Comparison of ENCODE assay signal across 26 mouse cellular contexts in genomic region chr13:34914614-34915013, GRCm38 (mm10). TPM values are rescaled to one million over a fixed set of nuclear protein-coding genes. Genes with fewer than 3 reads are reported as not detected.
A peak's percentile ranks its signal among the peaks of the same experiment; 100 is the strongest.
DNase-seq lines count a peak whose midpoint lies in the region; ATAC-seq and TF ChIP-seq lines count a peak whose summit lies in the region.
"Had no signal": no experiment of that assay in that cellular context is flagged by ENCODE, and none has a peak within 500 bp of the region (broad histone marks: within the 10 kb centered on the region; RNA-seq: fewer than 3 reads in every experiment).

No protein-coding gene starts in this region.

- WGBS in midbrain, embryonic 13.5 days: 84% methylated on average over 9 of the region's 9 CpGs
- WGBS in kidney, adult 2 months: 77% methylated on average over 9 of the region's 9 CpGs

- no peak overlapping the region for H3K4me3 ChIP-seq in midbrain, embryonic 13.5 days (replicated peaks)
- H3K4me3 ChIP-seq in kidney, adult 2 months (ENCODE audit: insufficient read depth, low read depth, low read length): no peak overlapping the region
- H3K4me3 ChIP-seq: embryonic facial prominence, embryonic 12.5 days; heart, adult 2 months; heart, embryonic 15.5 days; hindbrain, embryonic 10.5 days; limb, embryonic 15.5 days; neural tube, embryonic 13.5 days; stomach, embryonic 15.5 days had no signal

- peak; percentile 26 for DNase-seq in 416B (ENCODE audit: low read depth)
- DNase-seq in CD4-positive, CD25-positive, alpha-beta regulatory T cell, adult 2 months (ENCODE audit: low read depth, low spot score): peak; percentile 42
- peak; percentile 29 for DNase-seq in splenic B cell, adult 2 months (ENCODE audit: low read depth, low spot score)
- DNase-seq in kidney, adult 2 months: no peak
- DNase-seq in layer of hippocampus, adult 8-10 months (ENCODE audit: low spot score in 2 of 2): no peak
- no peak for DNase-seq in Muller cell, postnatal 12 days (ENCODE audit: inconsistent ontology term)
- DNase-seq: adrenal gland, postnatal 25 days; cerebellum, adult 2 months; gastrocnemius, postnatal 10 days; heart, adult 2 months; kidney, adult 9 months; kidney, postnatal 36 days; liver, postnatal 0 days; right cerebral cortex, postnatal 4 days had no signal

- H3K27ac ChIP-seq in midbrain, embryonic 13.5 days: no peak overlapping the region
- no peak overlapping the region for H3K27ac ChIP-seq in kidney, adult 2 months (ENCODE audit: insufficient read depth, low read depth, low read length)
- H3K27ac ChIP-seq: embryonic facial prominence, embryonic 12.5 days; heart, adult 2 months; heart, embryonic 15.5 days; hindbrain, embryonic 10.5 days; limb, embryonic 15.5 days; neural tube, embryonic 13.5 days; stomach, embryonic 15.5 days had no signal

- no peak overlapping the region for H3K9ac ChIP-seq in midbrain, embryonic 13.5 days (replicated peaks)
- H3K9ac ChIP-seq: embryonic facial prominence, embryonic 12.5 days; heart, embryonic 15.5 days; limb, embryonic 15.5 days; liver, postnatal 0 days; neural tube, embryonic 13.5 days; stomach, embryonic 15.5 days had no signal

- H3K4me1 ChIP-seq in midbrain, embryonic 13.5 days (replicated peaks): peaks cover 4% of the 10 kb centered on the region; the same call in 1 of the 2 replicates
- H3K4me1 ChIP-seq in kidney, adult 2 months (ENCODE audit: control insufficient read depth, insufficient read depth, low read length): peaks cover 7% of the 10 kb centered on the region; the same call in 1 of the 2 replicates
- H3K4me1 ChIP-seq: stomach, embryonic 15.5 days had no signal

- H3K27me3 ChIP-seq in splenic B cell, adult 2 months (ENCODE audit: control insufficient read depth, insufficient read depth, low read length, poor library complexity, severe bottlenecking): no peaks in the 10 kb centered on the region
- no peaks in the 10 kb centered on the region for H3K27me3 ChIP-seq in midbrain, embryonic 13.5 days
- H3K27me3 ChIP-seq in kidney, adult 2 months (replicated peaks; ENCODE audit: control insufficient read depth, insufficient read depth, low read length): no peaks in the 10 kb centered on the region
- H3K27me3 ChIP-seq: embryonic facial prominence, embryonic 12.5 days; heart, embryonic 15.5 days; limb, embryonic 15.5 days; stomach, embryonic 15.5 days had no signal

- no peaks in the 10 kb centered on the region for H3K9me3 ChIP-seq in midbrain, embryonic 13.5 days
- H3K9me3 ChIP-seq: embryonic facial prominence, embryonic 12.5 days; heart, embryonic 15.5 days; hindbrain, embryonic 10.5 days; limb, embryonic 15.5 days; neural tube, embryonic 13.5 days; stomach, embryonic 15.5 days had no signal

- no peak for TF ChIP-seq POLR2A in kidney, adult 2 months (IDR thresholded peaks at IDR 0.05; ENCODE audit: low read depth, low read length)

- no peak overlapping the region for H3K4me2 ChIP-seq in midbrain, embryonic 13.5 days (replicated peaks)
- H3K4me2 ChIP-seq: embryonic facial prominence, embryonic 12.5 days; heart, embryonic 15.5 days; limb, embryonic 15.5 days; neural tube, embryonic 13.5 days; stomach, embryonic 15.5 days had no signal

- no peak for TF ChIP-seq CTCF in kidney, adult 2 months (conservative IDR thresholded peaks at IDR 0.05; ENCODE audit: insufficient read depth, insufficient read length, low read depth, low read length)

- peak; percentile 74 to 76; a peak in 3 of 4 replicates for ATAC-seq in hematopoietic stem cell, adult 5-6 weeks (replicated peaks in 1 of 2; ENCODE audit: insufficient read depth in 1 of 2, low FRiP score in 2 of 2, low TSS enrichment in 1 of 2, low read depth in 1 of 2, poor library complexity in 2 of 2, severe bottlenecking in 2 of 2)
- no peak for ATAC-seq in midbrain, embryonic 13.5 days
- ATAC-seq: liver, postnatal 0 days; midbrain, embryonic 16.5 days had no signal

- no peaks in the 10 kb centered on the region for H3K36me3 ChIP-seq in splenic B cell, adult 2 months (ENCODE audit: control insufficient read depth, insufficient read depth, low read length, poor library complexity, severe bottlenecking)
- no peaks in the 10 kb centered on the region for H3K36me3 ChIP-seq in midbrain, embryonic 13.5 days
- no peaks in the 10 kb centered on the region for H3K36me3 ChIP-seq in kidney, adult 2 months (ENCODE audit: control insufficient read depth, insufficient read depth, low read length)
- H3K36me3 ChIP-seq: embryonic facial prominence, embryonic 12.5 days; heart, embryonic 15.5 days; hindbrain, embryonic 10.5 days; limb, embryonic 15.5 days; neural tube, embryonic 13.5 days; stomach, embryonic 15.5 days had no signal

RNA-seq across cellular contexts. Expression of gene Fam217a, which starts 9.5 kb away (rescaled TPM):
- not detected in 2 replicates for total RNA-seq in hematopoietic stem cell, adult 5-6 weeks (2017)
- 0.76 and 1.1 TPM in 2 replicates for polyA plus RNA-seq in midbrain, embryonic 13.5 days (2015; fragmentation: Nextera tagmentation; extraction: Ambion mirVana)
- polyA plus RNA-seq in kidney, adult 2 months (2012; rRNA removed): 1.8 and 2.0 TPM in 2 replicates
- total RNA-seq in layer of hippocampus, adult 8-10 months (2022): 1 to 10 TPM in 2 of 4 experiments, under 1 TPM in 2; 0.75 to 1.4 (median 1.1) TPM

RNA-seq across cellular contexts. Expression of gene 4933417A18Rik, which starts 9.6 kb away (rescaled TPM):
- not detected in 2 replicates for total RNA-seq in hematopoietic stem cell, adult 5-6 weeks (2017)
- not detected in 2 replicates for polyA plus RNA-seq in midbrain, embryonic 13.5 days (2015; fragmentation: Nextera tagmentation; extraction: Ambion mirVana)
- polyA plus RNA-seq in kidney, adult 2 months (2012; rRNA removed): not detected in 2 replicates
- total RNA-seq in layer of hippocampus, adult 8-10 months (2022): not detected
- total RNA-seq: adrenal gland, postnatal 25 days; gastrocnemius, postnatal 10 days; heart, adult 2 months; layer of hippocampus, postnatal 10 days; left cerebral cortex, postnatal 25 days had no signal
- polyA plus RNA-seq: cerebellum, adult 2 months; cortical plate, adult 2 months; embryonic facial prominence, embryonic 12.5 days; heart, adult 2 months; heart, embryonic 15.5 days; hindbrain, embryonic 10.5 days; limb, embryonic 15.5 days; liver, postnatal 0 days; midbrain, embryonic 16.5 days; neural tube, embryonic 13.5 days; stomach, embryonic 15.5 days had no signal

RNA-seq across cellular contexts. Expression of gene Prpf4b, which starts 39.5 kb away (rescaled TPM):
- total RNA-seq in hematopoietic stem cell, adult 5-6 weeks (2017): 184 and 215 TPM in 2 replicates
- 80.2 and 80.9 TPM in 2 replicates for polyA plus RNA-seq in midbrain, embryonic 13.5 days (2015; fragmentation: Nextera tagmentation; extraction: Ambion mirVana)
- 10.3 and 15.3 TPM in 2 replicates for polyA plus RNA-seq in kidney, adult 2 months (2012; rRNA removed)
- 100 to 1,000 TPM in 1 of 4 experiments, 10 to 100 TPM in 3; 79.9 to 103 (median 87.0) TPM for total RNA-seq in layer of hippocampus, adult 8-10 months (2022)

RNA-seq across cellular contexts. Expression of gene Eci3, which starts 49.0 kb away (rescaled TPM):
- total RNA-seq in hematopoietic stem cell, adult 5-6 weeks (2017): not detected in 2 replicates
- 0.31 and 0.47 TPM in 2 replicates for polyA plus RNA-seq in midbrain, embryonic 13.5 days (2015; fragmentation: Nextera tagmentation; extraction: Ambion mirVana)
- polyA plus RNA-seq in kidney, adult 2 months (2012; rRNA removed): 106 and 129 TPM in 2 replicates
- total RNA-seq in layer of hippocampus, adult 8-10 months (2022): 1 to 10 TPM in 2 of 4 experiments, under 1 TPM in 2; 0.83 to 2.4 (median 1.3) TPM
- polyA plus RNA-seq: cortical plate, adult 2 months had no signal

Comparison
In these comparisons a context has a peak if more than half of its experiments do, and no peak if none do; other contexts are left out.
1. DNase-seq: peak in 416B (single experiment), CD4-positive, CD25-positive, alpha-beta regulatory T cell, adult 2 months (single experiment) and splenic B cell, adult 2 months (single experiment); none in kidney, adult 2 months (single experiment), layer of hippocampus, adult 8-10 months (0 of 2) and Muller cell, postnatal 12 days (single experiment).